Mouse (Mus musculus) cortical plate, adult 2 months (tissue): ENCODE data around the gene Tmem205.

Experiments
- CTCF ChIP-seq: fragments of 200-500 bp; IDR thresholded peaks from 2 replicates; pipeline ENCODE4 v1.5.1; 2011; ENCODE audit warnings: mild to moderate bottlenecking, control low read depth, low read length; ENCODE audit not compliant: insufficient read depth; ENCODE audit errors: extremely low read depth
- POLR2A ChIP-seq: fragments of 200-500 bp; IDR thresholded peaks from 2 replicates; pipeline ENCODE4 v1.6.1; 2011; ENCODE audit warnings: mild to moderate bottlenecking, low read length, control low read depth; ENCODE audit not compliant: insufficient read depth; ENCODE audit errors: extremely low read depth

- TF ChIP-seq POLR2A (peak; percentile 52; the same call in 1 of the 2 replicates), CTCF (no peak)
Measured at GRCm38 (mm10) chr9:21901223-21901820, 26.0 kb downstream of the Tmem205 start.
